Mouse (Mus musculus) liver, adult 2 months (tissue): ENCODE results near the gene Fam184b.

Source experiments
- CTCF ChIP-seq: fragments of 200-500 bp; IDR thresholded peaks from 2 replicates; pipeline ENCODE4 v1.5.1; 2011; ENCODE audit warnings: low read depth, low read length, control low read depth
- POLR2A ChIP-seq: fragments of 200-500 bp; IDR thresholded peaks from 2 replicates; pipeline ENCODE4 v1.6.1; 2011; ENCODE audit warnings: low read length, control low read depth; ENCODE audit not compliant: insufficient read depth; ENCODE audit errors: extremely low read depth

DNA sequence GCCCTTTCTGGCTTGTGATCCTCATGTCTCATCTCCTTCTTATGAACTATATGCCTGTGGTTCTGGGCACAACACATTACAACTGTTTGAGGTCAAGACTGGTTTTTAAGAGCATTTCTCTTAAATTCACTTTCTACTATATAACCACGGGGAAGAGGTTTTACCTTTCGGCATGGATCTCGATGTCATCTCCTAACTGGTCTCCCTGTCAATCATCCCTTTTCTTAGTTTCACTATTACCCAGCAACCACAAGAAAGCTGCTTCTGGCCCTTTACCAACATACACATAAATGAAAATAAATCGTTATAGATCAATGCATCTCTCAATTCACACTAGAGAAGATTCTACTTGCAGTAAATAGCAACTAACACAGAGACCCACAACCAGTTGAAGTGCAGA lies 104.2 kb downstream of the Fam184b start:
- TF ChIP-seq POLR2A = no peak
- no peak for TF ChIP-seq CTCF
